Mouse (Mus musculus) megakaryocyte progenitor cell, adult 5-6 weeks (primary cell): ENCODE data around the gene Zfp111. TPM values are rescaled to one million over a fixed set of nuclear protein-coding genes. Genes with fewer than 3 reads are reported as not detected.

ENCODE experiments used
- ATAC-seq: replicated peaks from 2 replicates; pipeline ENCODE4 v1.8.0; 2016; ENCODE audit warnings: mild to moderate bottlenecking, moderate TSS enrichment, inconsistent platforms; ENCODE audit not compliant: poor library complexity
- total RNA-seq, 2 experiments: library from RNA; stranded (forward) in 1 of 2; stranded (reverse) in 1 of 2; fragments of 157-497, 149-512 nt in 1 of 2; fragments of 200-1000 nt in 1 of 2; gene quantifications; 2 replicates each; pipeline versions ENCODE4 v1.2.3 to v1.2.4; 2015 to 2017

The Zfp111 gene
- 10.3 and 14.3 TPM in 2 replicates for total RNA-seq (2015)
- total RNA-seq (2017): 19.7 and 21.2 TPM in 2 replicates

DNA sequence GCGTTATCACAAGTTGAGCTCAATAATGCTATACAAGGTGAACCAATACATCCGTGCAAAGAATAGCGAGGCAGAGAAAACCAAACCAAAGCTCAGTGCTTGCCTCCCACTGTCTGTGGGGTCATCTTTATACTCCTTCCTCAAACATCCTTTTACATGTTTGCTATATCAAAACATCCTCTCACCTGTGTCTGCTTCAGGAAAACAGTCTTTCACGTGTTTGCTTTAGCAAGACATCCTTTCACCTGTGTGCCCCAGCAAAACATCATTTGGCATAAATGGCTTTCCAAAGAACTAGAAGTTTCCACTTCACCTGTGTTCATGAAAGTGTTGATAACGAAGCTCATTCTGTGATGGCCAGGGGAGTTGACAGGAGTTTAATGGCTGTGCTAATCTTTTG is at the start of gene Zfp111:
Zfp111 (minus strand) TSS at position 101 of the 400 bp plus-strand sequence.
- ATAC-seq: no peak

DNA sequence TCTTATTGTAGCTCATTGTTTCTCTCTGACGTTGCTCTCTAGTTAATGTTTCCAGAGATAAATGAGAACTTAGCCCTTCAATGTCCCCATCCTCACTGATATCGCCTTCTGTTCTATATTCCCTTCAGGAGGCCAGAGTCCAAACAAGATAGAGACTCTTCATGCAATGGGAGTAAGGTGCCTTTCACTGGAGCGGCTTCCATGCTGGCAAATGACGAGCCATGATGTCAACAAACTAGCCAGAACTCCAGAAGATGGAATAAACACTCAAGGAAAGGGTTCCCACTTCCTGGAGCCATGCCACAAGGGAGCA is 48.7 kb upstream of the Zfp111 start:
- ATAC-seq: no peak

DNA sequence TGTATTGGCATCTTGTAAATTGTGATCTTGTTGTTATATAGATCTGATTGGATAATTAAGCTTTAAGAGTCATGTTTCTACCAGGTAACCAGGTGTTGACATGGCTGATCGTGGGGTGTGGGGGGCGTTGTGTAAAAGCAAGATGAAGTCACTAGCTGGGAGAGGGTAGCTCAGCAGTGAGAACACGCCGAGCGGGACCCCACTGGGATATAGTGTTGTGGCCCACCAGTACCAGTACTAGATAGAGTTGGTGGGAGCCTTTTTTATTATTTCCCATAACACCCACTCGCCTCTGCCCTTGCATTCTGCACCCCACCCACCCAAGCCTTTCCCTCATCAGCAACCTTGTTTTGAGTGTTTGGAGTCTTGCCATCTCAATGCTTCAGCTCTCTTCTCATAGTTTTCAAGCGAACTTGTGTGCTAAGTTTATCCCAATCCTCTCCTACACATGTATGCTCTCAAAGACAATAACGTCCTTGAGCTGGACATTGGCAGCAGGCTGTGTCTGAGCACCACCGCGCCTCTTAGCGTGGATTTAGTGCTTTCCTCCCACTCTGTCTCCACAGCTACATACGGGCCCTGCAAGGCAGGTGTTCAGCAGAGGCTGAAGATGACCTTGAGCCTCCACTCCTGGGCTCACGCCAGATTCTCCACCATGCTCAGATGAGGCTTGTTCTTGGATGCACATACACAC is 48.2 kb upstream of the Zfp111 start:
- no peak for ATAC-seq

DNA sequence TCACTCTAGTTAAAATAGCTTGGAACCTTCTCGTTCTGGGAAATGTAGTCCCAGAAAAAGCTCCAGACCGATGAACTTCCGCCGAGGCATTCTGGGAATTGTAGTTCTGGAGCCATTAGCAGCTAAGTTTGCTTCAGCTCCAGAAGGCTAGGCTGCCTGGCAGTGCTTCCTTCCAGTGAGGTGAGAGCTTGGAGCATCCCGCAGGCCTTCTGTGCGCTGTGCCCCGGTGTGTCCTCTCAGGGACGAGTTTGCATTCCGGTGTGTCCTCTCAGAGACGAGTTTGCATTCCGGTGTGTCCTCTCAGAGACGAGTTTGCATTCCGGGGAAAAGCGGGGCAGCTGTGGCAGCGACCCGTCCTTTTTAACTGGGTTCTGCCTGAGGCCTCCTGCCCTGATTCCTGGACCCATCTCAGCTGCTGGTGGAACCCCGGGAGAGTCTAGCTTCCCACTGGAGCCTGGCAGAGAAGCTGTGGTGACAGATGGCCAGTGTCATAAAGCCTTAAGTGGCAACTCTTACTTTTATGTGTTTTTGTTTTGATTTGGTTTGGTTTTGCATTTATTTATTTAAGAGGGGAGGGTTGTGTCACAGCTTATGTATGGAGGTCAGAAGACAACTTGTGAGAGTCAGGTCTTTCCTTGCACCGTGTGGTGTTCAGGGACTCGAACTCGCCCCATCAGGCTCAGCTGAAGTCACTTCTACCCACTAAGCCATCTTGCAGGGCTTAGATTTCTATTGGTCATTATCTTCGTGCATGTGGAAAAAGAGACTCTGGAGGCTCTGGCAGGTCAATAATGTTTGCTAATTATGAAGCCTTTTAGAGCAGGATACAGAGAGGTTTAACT is 43.6 kb upstream of the Zfp111 start, which contains the start of gene Zfp108:
Zfp108 (plus strand) TSS at position 162 of the 842 bp plus-strand sequence.
- ATAC-seq: peak; percentile 96

DNA sequence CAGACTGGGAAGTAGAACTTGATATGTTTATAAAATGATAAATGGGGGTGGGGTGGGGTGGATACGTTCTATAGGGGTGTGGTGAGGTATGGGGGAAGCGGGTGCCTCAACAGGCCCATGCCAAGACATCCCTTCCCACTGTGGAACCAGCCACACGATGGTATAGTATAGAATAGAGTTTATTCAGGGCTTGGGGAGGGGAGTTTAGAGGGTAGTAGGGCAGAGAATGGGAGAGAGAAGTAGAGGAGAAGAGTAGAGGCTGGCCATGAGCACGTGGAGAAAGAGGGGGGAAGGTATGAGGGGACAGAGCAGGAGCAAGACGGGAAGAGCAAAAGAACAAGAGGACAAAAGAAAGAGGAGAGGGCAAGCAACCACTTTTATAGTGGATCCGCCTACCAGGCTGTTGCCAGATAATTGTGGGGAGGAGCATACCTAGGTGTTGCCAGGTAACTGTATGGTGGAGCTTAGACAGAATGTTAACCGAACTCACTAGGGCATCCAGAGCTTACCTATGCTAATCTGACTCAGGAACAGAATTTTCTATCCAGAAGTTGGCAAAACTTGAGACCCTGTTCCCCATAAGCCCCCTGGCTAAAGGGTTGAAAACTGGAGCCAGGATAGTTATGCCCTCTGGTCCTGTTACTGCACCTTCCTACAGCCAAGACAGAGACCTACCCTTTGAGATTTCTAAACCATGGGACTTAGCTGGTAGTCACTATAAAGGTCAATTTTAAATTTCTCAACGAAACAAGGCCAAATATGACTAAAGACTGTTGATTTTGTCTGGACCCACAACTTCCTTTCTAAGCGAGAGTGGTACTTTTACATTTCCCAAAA is 42.8 kb upstream of the Zfp111 start:
- ATAC-seq: no peak

DNA sequence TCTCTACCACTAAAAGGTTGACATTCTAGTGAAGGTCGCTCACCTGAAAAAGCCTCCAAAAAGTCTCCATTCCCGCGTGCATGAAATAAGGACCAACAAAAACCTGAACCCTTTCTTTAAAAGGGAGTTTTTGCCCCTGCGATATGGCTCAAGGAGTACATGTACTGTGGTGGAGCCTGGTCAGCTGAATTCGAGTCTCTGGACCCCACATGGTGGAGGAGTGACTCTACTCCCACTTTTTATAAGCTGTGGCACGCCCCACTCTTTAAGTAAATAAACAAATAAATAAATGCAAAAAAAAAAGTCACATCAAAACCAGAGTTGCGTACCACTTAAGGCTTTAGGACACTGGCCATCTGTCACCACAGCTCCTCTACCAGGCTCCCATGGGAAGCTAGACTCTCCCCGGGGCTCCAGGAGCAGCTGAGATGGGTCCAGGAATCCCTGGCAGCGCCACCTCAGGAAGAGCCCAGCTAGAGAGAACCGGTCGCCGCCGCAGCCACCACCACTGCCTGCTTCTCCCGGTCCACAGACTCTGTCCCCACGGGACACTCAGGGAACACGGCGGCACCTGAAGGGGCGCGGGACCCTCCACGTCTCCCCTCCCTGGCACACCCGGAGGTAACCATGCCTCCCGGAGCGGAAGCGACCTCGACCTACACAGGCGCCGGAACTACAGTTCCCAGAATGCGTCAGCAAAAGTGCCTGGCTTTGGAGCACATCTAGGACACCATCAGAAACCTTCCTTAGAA is 26.0 kb upstream of the Zfp111 start, which contains the start of gene Zfp109:
Zfp109 (minus strand) TSS at position 521 of the 752 bp plus-strand sequence.
- peak; percentile 96 for ATAC-seq

DNA sequence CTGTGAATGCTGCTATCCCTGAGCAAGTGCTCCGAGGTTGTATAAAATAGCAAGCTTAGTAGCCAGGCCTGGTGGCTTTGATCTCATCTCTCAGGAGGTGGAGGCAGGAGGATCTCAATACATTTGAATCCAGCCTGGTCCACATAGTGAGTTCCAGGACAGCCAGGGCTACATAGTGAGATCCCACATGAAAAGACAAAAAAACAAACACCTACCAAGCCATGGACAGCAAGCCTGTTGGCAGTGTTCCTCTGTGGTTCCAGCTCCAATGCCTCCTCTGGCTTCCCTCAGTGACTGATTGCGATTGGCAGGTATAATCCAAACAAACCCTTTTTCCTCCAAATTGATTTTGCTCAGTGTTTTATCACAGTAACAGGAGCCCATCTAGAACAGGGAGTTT is 947 bp downstream of the Zfp111 start:
- no peak for ATAC-seq

DNA sequence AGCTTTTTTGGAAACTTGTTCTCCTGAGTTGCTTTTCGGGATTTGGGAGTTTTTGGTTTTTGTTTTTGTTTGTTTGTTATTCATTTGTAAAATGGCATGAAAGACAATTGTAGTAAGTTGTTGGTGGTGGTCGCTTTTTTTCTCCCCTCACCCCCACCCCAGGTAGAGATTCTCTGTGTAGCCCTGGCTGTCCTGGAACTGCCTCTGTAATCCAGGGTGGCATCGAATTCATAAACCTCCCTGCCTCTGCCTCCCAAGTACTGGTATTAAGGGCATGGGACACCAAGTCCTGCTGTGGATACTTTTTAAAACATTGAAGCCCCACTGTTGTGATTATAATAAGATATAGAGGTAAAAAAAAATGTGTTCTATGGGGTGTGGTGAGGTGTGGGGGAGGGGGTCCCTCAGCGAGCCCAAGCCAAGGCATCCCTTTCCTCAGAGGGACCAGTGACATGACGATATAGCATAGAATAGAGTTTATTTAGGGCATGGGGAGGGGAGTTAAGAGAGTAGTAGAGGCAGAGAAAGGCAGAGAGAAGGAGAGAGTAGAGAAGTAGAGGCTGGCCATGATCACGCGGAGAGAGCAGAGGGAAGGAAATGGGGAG is 2.9 kb downstream of the Zfp111 start:
- no peak for ATAC-seq

DNA sequence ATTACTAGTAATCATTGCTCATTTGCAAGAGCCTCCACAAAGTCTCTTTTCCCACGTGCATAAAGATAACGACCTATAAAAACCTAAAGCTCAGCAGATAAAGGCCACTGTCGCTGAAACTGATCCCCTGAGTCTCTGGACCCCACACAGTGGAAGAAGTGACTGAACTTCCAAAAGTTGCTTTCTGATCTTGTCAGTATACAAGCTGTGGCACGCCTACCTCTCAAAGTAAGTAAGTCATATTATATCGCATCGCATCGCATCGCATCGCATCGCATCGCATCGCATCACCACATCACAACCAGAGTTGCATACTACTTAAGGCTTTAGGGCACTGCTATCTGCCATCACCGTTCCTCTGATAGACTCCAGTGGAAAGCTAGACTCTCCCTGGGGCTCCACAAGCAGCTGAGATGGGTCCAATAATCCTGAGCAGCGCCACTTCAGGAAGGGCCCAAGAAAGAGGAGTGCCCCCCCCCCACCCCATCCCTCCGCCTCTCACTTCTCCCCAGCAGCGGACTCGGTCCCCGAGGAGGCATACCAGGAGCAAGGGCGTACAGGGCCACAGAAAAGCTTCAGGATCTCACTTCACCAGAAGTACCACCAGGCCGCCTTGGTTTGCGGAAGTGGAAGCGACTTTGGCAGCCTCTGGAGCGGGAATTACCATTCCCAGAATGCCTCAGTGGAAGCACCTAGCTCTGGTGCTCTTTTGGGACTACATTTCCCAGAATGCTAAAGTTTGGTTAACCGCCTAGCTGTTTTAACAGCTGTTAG is 3.6 kb downstream of the Zfp111 start:
- ATAC-seq: peak; percentile 98

DNA sequence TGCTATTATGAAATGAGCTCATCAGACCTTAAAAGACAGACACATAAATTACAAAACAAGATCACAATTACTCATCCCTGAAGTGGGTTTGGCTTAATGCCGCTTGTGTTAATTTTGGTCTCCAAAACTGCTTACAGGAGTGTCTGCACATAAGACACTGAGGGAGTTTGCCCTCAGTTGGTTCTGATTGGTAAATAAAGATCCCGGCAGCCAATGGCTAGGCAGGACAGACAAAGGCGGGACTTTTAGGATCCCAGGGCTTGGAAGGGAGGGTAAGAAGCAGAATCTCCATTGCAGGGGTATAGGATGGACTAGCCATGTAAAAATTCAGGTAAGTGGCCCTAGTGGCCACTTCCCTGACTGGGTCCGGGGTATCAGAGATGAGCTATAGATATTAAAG is 14.3 kb downstream of the Zfp111 start:
- ATAC-seq: no peak

DNA sequence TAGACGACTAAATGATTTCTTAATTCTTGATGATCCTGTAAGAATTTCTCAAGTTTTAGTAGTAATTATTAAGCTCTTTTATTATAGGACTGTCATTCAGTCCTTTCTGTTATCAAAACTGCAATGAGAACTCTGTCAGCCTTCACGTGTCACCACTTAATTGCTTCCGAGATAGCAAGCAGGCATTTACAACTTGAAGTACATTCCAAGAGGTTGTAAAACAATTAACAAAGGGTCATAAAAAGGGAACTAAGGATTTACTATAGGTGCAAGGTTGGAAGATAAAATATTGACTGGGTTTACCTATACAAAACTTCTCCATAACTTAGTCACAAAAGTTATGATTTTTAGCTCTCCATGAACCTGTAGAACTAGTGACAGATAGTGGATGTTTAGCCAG is 18.1 kb downstream of the Zfp111 start:
- ATAC-seq: no peak

DNA sequence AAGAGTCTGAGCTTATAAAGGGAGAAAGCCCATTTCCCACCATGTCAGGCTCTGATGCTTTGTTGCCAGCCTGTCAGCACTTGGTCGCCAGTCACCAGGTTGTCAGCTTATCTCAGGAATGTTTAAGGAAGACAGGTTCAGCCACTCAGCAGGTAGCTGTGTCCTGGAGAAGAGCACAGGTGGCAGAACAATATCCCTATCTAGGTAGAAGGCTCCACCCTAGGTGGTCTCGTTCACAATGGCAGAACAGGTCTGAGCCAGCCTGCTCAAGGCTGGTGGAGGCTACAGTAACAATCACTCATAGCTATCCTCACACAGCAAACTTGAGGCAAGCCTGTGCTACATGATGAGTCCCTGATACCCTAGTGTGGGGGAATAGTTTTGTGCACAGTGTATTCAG is 19.9 kb downstream of the Zfp111 start:
- no peak for ATAC-seq

DNA sequence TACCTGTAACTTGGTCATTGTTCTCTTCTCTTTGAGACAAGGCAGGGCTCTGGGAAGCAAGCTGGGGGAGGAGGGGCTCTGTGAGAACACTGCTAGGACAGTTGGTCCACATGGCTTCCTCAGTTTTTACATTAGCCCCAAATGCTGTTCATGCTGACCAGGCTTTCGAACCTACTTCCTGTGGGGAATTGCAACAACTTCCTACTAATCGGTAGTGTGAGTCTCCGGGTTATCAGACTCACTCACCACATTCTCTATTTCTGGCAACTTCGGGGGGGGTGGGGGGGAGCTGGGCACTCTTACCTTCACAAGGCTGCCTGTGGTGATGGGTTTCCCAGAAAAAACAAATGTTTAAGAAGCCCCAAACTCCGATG is 21.7 kb downstream of the Zfp111 start:
- peak; percentile 83 for ATAC-seq

DNA sequence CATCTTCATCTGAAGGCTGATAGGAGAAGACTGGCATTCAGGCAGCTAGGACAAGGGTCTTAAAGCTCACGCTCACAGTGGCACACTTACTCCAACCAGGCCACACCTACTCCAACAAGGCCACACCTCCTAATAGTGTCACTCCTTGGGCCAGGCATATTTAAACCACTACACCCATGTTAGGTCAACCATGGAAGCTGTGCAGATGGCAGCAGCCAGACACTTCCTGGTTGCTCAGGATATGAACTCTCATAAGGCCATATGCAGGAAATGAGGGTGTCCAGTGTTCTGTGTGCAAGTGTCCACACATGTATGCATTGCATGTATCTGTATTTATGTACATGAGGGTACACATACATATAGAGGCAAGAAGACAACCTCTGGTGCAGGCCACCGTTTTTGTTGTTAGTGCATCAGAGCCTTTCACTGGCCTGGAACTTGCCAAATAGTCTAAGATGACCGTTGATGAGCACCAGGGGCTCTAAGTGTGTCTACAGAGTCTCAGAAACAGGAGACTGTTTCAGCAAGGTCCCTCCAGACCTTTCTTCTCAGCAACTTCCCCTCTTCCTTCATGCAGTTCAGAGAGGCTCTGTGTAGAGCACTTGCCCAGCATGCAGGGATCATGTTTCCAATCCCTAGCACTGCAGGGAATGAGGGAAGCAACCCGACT is 22.2 kb downstream of the Zfp111 start:
- peak; percentile 65 for ATAC-seq

DNA sequence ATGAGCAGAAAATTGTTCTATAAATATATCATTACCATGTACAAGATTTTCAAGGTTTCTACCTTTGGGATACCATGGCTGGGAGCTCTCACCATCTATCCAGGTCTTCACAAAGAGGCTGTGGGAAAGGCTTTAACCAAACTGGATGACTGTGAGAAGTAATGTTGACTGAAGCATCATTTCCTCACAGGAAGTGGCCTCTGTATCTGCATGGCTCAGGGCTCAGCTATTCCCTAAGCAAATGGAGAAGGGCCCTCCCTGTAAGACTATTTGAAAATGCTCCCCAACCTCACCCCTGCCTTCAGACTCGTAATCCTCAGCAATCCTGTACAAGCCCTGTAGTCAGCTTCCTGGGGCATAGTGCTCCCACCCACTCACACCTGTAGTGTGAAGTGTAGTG is 23.6 kb downstream of the Zfp111 start:
- peak; percentile 29; the same call in 1 of the 2 replicates for ATAC-seq

DNA sequence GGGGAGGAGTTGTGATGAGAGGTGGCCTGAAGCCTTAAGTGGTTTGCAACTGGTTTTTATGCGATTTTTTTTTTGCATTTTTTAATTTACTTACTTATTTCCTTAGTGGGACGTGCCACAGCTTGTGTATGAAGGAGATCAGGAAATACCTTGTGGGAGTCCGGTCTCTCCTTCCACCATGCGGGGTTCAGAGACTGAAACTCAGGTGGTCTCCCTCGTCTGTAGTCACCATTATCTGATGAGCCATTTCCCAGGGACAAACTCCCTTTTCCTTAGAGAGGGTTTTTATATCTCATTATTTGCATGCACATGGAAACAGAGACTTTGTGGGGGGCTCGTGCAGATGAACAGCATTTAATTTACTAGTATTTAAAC is 35.9 kb downstream of the Zfp111 start:
- no peak for ATAC-seq

DNA sequence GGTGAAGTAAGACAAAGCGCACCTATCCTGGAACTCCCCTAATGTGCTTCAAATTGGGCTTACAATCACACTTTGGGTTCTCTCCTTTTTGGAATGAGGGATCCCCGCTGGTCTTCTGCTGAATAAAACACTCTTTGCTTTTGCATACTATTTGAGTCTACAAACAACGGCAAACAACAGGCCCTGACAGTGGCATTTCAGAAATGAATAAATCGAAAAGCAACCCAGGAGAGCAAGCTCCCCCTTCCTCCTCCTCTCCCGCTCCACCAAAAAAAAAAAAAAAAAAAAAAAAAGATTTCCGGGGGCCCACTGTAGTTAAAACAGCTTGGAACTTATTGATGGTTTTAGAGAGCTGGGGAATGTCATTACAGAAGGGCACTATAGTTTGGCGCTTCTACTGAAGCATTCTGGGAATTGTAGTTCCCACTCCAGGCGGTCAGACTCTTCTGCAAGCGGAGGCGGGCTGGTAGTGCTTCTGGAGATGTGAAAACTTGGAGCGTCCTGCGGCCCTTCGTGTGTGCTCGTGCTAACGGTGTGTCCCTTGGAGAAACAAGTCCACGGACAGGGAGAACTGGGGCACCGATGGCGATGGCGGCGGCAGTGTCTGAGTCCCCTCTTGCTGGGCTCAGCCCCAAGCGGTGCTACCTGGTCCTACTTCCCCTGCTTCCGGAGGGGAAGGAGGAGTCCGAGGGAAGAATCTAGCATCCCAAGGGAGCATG is 36.5 kb downstream of the Zfp111 start, which contains the start of gene Zfp114:
Zfp114 (plus strand) TSS at position 443 of the 719 bp plus-strand sequence.
- ATAC-seq: peak; percentile 96

DNA sequence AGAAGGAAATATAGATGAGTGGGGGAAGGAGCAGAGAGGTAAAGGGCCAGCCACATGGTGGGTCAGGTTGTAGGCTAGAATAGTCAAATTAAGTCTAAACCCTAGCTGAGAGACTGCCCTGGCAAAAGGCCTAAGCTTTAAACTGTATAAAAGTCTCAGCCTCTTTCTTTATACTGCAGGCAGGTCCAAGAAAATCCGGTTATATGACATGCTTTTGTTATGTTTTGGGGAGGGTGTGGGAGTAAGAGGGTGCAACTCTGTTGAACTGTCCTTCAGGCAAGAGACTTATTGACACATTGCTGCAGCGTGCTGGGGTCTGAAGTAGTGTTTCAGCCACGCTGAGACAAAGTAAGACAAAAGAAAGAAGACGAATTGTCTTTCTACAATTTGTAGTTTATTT is 39.1 kb downstream of the Zfp111 start:
- ATAC-seq: no peak
